Mouse (Mus musculus): ENCODE measurements around the gene Cp. TPM values are rescaled to one million over a fixed set of nuclear protein-coding genes. Genes with fewer than 3 reads are reported as not detected.

The Cp gene
- total and polyA plus RNA-seq, 3 experiments: 0.28 to 4.8 (median 0.33) TPM

DNA sequence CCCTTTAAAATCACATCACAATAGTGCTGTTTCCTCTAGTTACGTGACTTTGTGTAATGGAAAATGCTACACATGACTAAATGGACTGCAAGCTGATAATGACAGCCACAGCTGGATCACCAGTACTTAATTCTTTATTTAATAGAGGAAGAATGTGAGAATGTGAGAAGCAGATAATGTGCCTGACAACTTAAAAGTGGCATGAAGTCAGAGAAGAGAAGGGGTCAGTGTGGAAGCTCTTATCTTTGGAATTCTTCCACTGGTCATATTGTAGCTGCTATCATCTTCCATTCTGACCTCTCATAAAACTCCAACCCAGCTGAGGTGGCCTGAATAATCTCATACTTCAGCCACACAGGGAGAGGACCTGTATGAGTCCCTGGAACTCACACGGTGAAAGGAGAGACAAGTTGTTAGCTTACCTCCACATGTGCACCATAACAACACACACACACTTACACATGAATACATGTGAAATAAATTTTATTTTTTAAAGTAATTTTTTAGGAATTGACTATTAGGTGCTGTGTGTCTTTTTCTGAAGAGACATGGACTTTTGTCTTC is 7.9 kb downstream of the Cp start:
- Histone ChIP-seq H3K9ac (ENCODE audit: insufficient read depth, low read depth) (no peak overlapping the region), H3K4me1 (ENCODE audit: control insufficient read depth in 1 of 2, insufficient read depth in 2 of 2) (no peaks in the 10 kb centered on the region; a peak in 1 of 4 replicates), H3K79me2 (replicated peaks; ENCODE audit: control insufficient read depth, extremely low read depth, insufficient read depth, poor library complexity, severe bottlenecking) (no peaks in the 10 kb centered on the region), H3K4me2 (ENCODE audit: insufficient read depth, low read depth, poor library complexity, severe bottlenecking) (no peak overlapping the region), H3K27me3 (replicated peaks) (no peaks in the 10 kb centered on the region), H3K36me3 (replicated peaks in 1 of 2; ENCODE audit: control insufficient read depth in 1 of 2, insufficient read depth in 1 of 2, low read length in 1 of 2) (no peaks in the 10 kb centered on the region), H3K27ac (ENCODE audit: insufficient read depth, low read depth) (no peak overlapping the region), H3K9me3 (replicated peaks; ENCODE audit: low read length) (no peaks in the 10 kb centered on the region), H3K4me3 (replicated peaks in 1 of 3; ENCODE audit: low read depth in 2 of 3, low read length in 2 of 3, poor library complexity in 1 of 3) (no peak overlapping the region)
- DNase-seq (ENCODE audit: extremely low read depth): no peak
- TF ChIP-seq NRF1 (IDR thresholded peaks at IDR 0.05; ENCODE audit: low read depth, low read length): no peak
- TF ChIP-seq SMC3 (IDR thresholded peaks at IDR 0.05; ENCODE audit: low read depth, low read length): no peak
- no peak for TF ChIP-seq USF1 (IDR thresholded peaks at IDR 0.05; ENCODE audit: low read depth, low read length)
- TF ChIP-seq JUND (conservative IDR thresholded peaks at IDR 0.05; ENCODE audit: low read depth, low read length): no peak
- TF ChIP-seq TBP (conservative IDR thresholded peaks at IDR 0.05; ENCODE audit: low read depth, low read length): no peak
- no peak for TF ChIP-seq ZNF384 (IDR thresholded peaks at IDR 0.05; ENCODE audit: low read depth, low read length)
- TF ChIP-seq POLR2AphosphoS2 (IDR thresholded peaks at IDR 0.05; ENCODE audit: low read depth, low read length): no peak
- no peak for TF ChIP-seq HCFC1 (IDR thresholded peaks at IDR 0.05; ENCODE audit: low read depth, low read length)
- no peak for TF ChIP-seq KAT2A (IDR thresholded peaks at IDR 0.05; ENCODE audit: insufficient replicate concordance, low read length)
- TF ChIP-seq EP300 (IDR thresholded peaks at IDR 0.05; ENCODE audit: low read length): no peak
- TF ChIP-seq MYC (IDR thresholded peaks at IDR 0.05; ENCODE audit: low read depth, low read length): no peak
- dilution Hi-C loops (cut with MboI; ENCODE audit: extremely low pct_ligation_motif_present, extremely low pct_unique_long_range_greater_than_20kb, low sequenced_read_pairs) (no loop called here), in situ Hi-C loops (cut with MboI; ENCODE audit: low pct_ligation_motif_present, low pct_unique_long_range_greater_than_20kb, low sequenced_read_pairs) (no loop called here)

- no peaks in the 10 kb centered on the region; a peak in 1 of 4 replicates for H3K4me1 ChIP-seq (ENCODE audit: control insufficient read depth in 1 of 2, insufficient read depth in 2 of 2)
- H3K27ac ChIP-seq (ENCODE audit: insufficient read depth, low read depth): no peak overlapping the region
- no peaks in the 10 kb centered on the region for H3K36me3 ChIP-seq (replicated peaks in 1 of 2; ENCODE audit: control insufficient read depth in 1 of 2, insufficient read depth in 1 of 2, low read length in 1 of 2)
- DNase-seq (ENCODE audit: extremely low read depth): no peak
- no peak overlapping the region for H3K9ac ChIP-seq (ENCODE audit: insufficient read depth, low read depth)
- TF ChIP-seq IRF4 (IDR thresholded peaks at IDR 0.05; ENCODE audit: low read depth, low read length) (no peak), MAFK (IDR thresholded peaks at IDR 0.05; ENCODE audit: insufficient replicate concordance, low read length) (no peak), USF1 (IDR thresholded peaks at IDR 0.05; ENCODE audit: low read depth, low read length) (no peak), SIN3A (IDR thresholded peaks at IDR 0.05; ENCODE audit: low read length) (no peak), POLR2AphosphoS2 (IDR thresholded peaks at IDR 0.05; ENCODE audit: low read depth, low read length) (no peak), ETS1 (conservative IDR thresholded peaks at IDR 0.05; ENCODE audit: low read depth, low read length) (no peak), RAD21 (IDR thresholded peaks at IDR 0.05; ENCODE audit: low read depth, low read length) (no peak), MYC (IDR thresholded peaks at IDR 0.05; ENCODE audit: low read depth, low read length) (no peak), HCFC1 (IDR thresholded peaks at IDR 0.05; ENCODE audit: low read depth, low read length) (no peak)
- no peaks in the 10 kb centered on the region for H3K9me3 ChIP-seq (replicated peaks; ENCODE audit: low read length)
- no peak overlapping the region for H3K4me2 ChIP-seq (ENCODE audit: insufficient read depth, low read depth, poor library complexity, severe bottlenecking)
- no peak overlapping the region for H3K4me3 ChIP-seq (replicated peaks in 1 of 3; ENCODE audit: low read depth in 2 of 3, low read length in 2 of 3, poor library complexity in 1 of 3)
- in situ Hi-C loops (cut with MboI; ENCODE audit: low pct_ligation_motif_present, low pct_unique_long_range_greater_than_20kb, low sequenced_read_pairs): no loop called here
- no peaks in the 10 kb centered on the region for H3K27me3 ChIP-seq (replicated peaks)
- H3K79me2 ChIP-seq (replicated peaks; ENCODE audit: control insufficient read depth, extremely low read depth, insufficient read depth, poor library complexity, severe bottlenecking): no peaks in the 10 kb centered on the region
- dilution Hi-C loops (cut with MboI; ENCODE audit: extremely low pct_ligation_motif_present, extremely low pct_unique_long_range_greater_than_20kb, low sequenced_read_pairs): no loop called here
Measured at GRCm38 (mm10) chr3:19965239-19965638, 8.4 kb downstream of the Cp start.
